Mouse (Mus musculus) intestine, embryonic 16.5 days (tissue): ENCODE measurements at regions not wholly inside any gene's neighbourhood (a gene's known extent, or its start where the extent isn't known, plus 50 kb on each side); places are given as distances from the start of the nearest gene placed in this dataset.

Experiments
- ATAC-seq: fragments of 200-750 bp; cut with Nextera tagmentation; 2 replicates; pipeline ENCODE4 v1.8.0; 2017; ENCODE audit warnings: moderate TSS enrichment, moderate library complexity
- H3K27ac ChIP-seq: fragments of 300-500 bp; sonication (generic); 2 replicates; pipeline ENCODE4 v1.5.1; 2014; ENCODE audit warnings: mild to moderate bottlenecking, low read length
- H3K27me3 ChIP-seq: fragments of 300-500 bp; sonication (generic); replicated peaks from 2 replicates; pipeline ENCODE4 v1.6.1; 2014; ENCODE audit warnings: low read length, control low read depth, mixed read lengths; ENCODE audit not compliant: control insufficient read depth, insufficient read depth
- H3K36me3 ChIP-seq: fragments of 300-500 bp; sonication (generic); 2 replicates; pipeline ENCODE4 v1.6.1; 2014; ENCODE audit warnings: low read length, control low read depth; ENCODE audit not compliant: control insufficient read depth, insufficient read depth
- H3K4me1 ChIP-seq: fragments of 300-500 bp; sonication (generic); 2 replicates; pipeline ENCODE4 v1.6.1; 2014; ENCODE audit warnings: low read length, control low read depth, mixed read lengths; ENCODE audit not compliant: control insufficient read depth, insufficient read depth
- H3K4me2 ChIP-seq: fragments of 300-500 bp; sonication (generic); 2 replicates; pipeline ENCODE4 v1.6.1; 2014; ENCODE audit warnings: low read depth, low read length, control low read depth
- H3K4me3 ChIP-seq: fragments of 300-500 bp; sonication (generic); 2 replicates; pipeline ENCODE4 v1.5.1; 2014; ENCODE audit warnings: mild to moderate bottlenecking, low read length
- H3K9ac ChIP-seq: fragments of 300-500 bp; sonication (generic); 2 replicates; pipeline ENCODE4 v1.6.1; 2014; ENCODE audit warnings: low read depth, low read length
- H3K9me3 ChIP-seq: fragments of 300-500 bp; sonication (generic); 2 replicates; pipeline ENCODE4 v1.6.1; 2016; ENCODE audit warnings: low read length, control low read depth; ENCODE audit not compliant: control insufficient read depth
- WGBS: fragments of 180-500 bp; shearing (Covaris S2); extraction: QIAGEN DNeasy Blood & Tissue Kit; methylation state at CpG from one replicate; pipeline ENCODE4 v1.1.7; 2014; 5-methylcytosine and 5-hydroxymethylcytosine counted together

- no peak overlapping the region for H3K27ac ChIP-seq
- no peaks in the 10 kb centered on the region for H3K27me3 ChIP-seq
- H3K4me3 ChIP-seq = no peak overlapping the region
- ATAC-seq = no peak
- H3K4me1 ChIP-seq = no peaks in the 10 kb centered on the region
- H3K9me3 ChIP-seq = no peaks in the 10 kb centered on the region
- H3K4me2 ChIP-seq = no peak overlapping the region
- H3K9ac ChIP-seq = no peak overlapping the region
- H3K36me3 ChIP-seq = no peaks in the 10 kb centered on the region
Measured at GRCm38 (mm10) chr9:93170071-93170470, 628.0 kb downstream of the Plod2 start.

- no peak for ATAC-seq
Measured at GRCm38 (mm10) chr9:93186638-93187037, 644.6 kb downstream of the Plod2 start.

DNA sequence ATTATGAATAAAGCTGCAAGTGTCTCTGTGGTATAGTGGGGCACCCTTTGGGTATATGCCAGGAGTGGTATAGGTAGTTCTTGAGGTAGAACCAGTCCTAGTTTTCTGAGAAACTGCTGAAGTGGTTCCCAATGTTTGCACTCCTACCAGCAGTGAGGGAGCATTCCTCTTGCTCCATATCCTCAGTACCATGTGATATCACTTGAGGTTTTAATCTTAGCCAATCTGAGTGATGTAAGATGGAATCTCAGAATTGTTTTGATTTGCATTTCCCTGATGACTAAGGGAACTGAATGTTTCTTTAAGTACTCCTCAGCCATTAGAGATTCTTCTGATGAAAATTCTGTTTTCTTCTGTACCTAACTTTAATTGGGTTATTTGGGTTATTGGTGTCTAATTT lies 690.5 kb downstream of the Plod2 start:
- no peak overlapping the region for H3K4me3 ChIP-seq
- H3K9ac ChIP-seq = no peak overlapping the region
- H3K27ac ChIP-seq = no peak overlapping the region
- no peak for ATAC-seq
- no peaks in the 10 kb centered on the region for H3K9me3 ChIP-seq
- H3K27me3 ChIP-seq = no peaks in the 10 kb centered on the region
- H3K4me1 ChIP-seq = no peaks in the 10 kb centered on the region
- H3K4me2 ChIP-seq = no peak overlapping the region
- no peaks in the 10 kb centered on the region for H3K36me3 ChIP-seq

More at GRCm38 (mm10) chr9:93186638-93187037, 644.6 kb downstream of the Plod2 start:
- H3K27me3 ChIP-seq = no peaks in the 10 kb centered on the region
- no peak overlapping the region for H3K27ac ChIP-seq
- H3K4me3 ChIP-seq = no peak overlapping the region
- no peak overlapping the region for H3K4me2 ChIP-seq
- H3K4me1 ChIP-seq = no peaks in the 10 kb centered on the region
- H3K36me3 ChIP-seq = no peaks in the 10 kb centered on the region
- WGBS = 51% methylated on average over 1 of the region's 1 CpGs
- H3K9ac ChIP-seq = no peak overlapping the region
- H3K9me3 ChIP-seq = no peaks in the 10 kb centered on the region

DNA sequence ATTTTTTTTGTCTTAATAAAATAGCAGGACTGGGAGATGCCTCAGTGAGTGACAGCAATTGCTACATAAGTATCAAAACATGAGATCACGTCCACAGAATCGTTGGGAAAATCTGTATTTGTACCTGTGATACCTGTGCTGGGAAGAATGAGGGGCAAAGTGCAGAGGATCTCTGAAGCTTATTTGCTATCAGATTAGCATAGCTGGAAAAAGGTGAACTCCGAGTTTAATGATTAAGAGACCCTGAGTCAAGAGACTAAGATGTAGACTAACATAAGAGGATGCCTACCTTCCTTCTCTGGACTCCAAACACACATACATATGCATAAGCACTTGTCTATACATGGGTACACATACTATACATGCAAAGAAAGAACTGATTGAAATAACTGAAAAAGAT lies 710.1 kb downstream of the Plod2 start:
- WGBS = 55% methylated on average over 3 of the region's 3 CpGs
- no peak overlapping the region for H3K4me2 ChIP-seq
- no peak overlapping the region for H3K27ac ChIP-seq
- no peaks in the 10 kb centered on the region for H3K4me1 ChIP-seq
- H3K27me3 ChIP-seq = no peaks in the 10 kb centered on the region
- H3K9me3 ChIP-seq = no peaks in the 10 kb centered on the region
- no peak overlapping the region for H3K4me3 ChIP-seq
- H3K36me3 ChIP-seq = no peaks in the 10 kb centered on the region
- H3K9ac ChIP-seq = no peak overlapping the region
- peak; percentile 94 for ATAC-seq

DNA sequence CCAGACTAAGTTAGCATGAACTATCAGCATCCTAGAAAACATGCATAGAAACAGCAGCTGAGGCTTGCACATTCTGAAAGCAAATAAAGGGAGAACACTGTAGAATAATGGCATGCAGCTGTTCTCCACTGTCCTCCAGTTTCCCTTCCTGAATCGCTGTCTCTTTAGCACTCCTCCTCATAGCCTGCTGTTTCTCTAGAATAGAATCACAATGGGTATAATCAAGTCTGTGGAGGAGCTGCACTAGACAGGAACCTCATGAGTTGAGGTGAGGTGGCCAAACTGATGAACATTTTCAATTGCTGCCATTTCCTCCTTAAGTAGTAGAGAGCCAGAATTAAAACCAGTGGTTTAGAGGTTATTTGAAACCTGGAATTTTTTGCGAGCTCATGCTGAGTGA lies 755.3 kb downstream of the Plod2 start:
- Histone ChIP-seq H3K27ac (no peak overlapping the region), H3K27me3 (no peaks in the 10 kb centered on the region), H3K4me3 (no peak overlapping the region), H3K4me2 (no peak overlapping the region), H3K36me3 (no peaks in the 10 kb centered on the region), H3K9ac (no peak overlapping the region), H3K4me1 (no peaks in the 10 kb centered on the region), H3K9me3 (no peaks in the 10 kb centered on the region)
- ATAC-seq = no peak
- 67% methylated on average over 2 of the region's 2 CpGs for WGBS

DNA sequence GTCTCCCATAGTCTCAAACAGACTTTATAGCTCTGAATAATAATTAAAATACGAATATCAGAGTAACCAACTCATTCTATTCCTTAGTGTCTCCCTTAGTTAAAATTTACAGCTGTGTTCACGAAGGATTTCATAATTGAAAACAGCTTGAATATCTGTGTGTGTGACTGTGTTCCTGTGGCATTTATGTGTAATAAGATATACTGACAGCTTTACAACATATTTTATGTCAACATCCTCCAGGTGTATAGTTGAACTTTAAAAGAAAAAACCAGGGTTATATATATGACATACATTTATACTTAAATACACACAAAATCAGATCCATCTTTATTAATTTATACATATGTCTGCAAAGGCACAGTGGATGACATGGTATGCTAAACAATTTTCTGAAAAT lies 764.7 kb downstream of the Plod2 start:
- no peaks in the 10 kb centered on the region for H3K27me3 ChIP-seq
- no peak overlapping the region for H3K27ac ChIP-seq
- H3K36me3 ChIP-seq = no peaks in the 10 kb centered on the region
- H3K4me3 ChIP-seq = no peak overlapping the region
- ATAC-seq = no peak
- WGBS = 58% methylated on average over 2 of the region's 2 CpGs
- H3K9me3 ChIP-seq = no peaks in the 10 kb centered on the region
- H3K4me2 ChIP-seq = no peak overlapping the region
- no peaks in the 10 kb centered on the region for H3K4me1 ChIP-seq
- H3K9ac ChIP-seq = no peak overlapping the region

DNA sequence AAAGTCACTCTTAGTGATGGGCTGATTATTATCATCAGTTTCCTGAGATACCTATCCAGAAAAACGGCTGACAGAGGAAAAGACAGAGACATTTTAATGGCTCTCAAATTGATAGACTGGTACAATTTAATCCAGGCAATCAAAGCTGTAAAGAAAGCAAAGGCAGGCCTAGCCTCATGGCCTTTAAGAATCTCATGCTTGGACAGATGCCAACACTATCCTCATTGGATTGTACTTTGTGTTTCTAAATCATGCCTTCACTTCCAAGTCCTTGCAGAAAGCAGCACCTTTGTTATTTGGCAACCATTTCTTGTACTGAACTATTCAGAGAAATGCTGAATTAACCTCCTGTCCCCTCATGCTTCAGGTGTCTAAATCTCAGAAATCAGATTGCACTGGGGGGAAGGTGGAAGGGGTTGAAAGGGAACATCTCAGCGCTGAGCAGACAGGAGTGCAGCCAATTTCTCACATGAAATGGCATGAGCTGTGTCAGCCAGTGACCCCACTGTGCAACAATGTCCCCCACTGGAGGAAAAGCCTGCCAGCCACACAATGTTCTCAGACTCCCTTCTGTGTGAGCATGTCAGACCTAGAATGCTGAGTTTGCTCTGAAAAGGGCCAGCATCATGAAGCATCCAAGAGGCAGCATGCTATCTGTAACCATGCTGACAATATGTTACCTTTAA lies 787.1 kb downstream of the Plod2 start:
- WGBS = 50% methylated on average over 2 of the region's 2 CpGs
- Histone ChIP-seq H3K4me3 (no peak overlapping the region), H3K36me3 (no peaks in the 10 kb centered on the region), H3K9ac (no peak overlapping the region), H3K4me2 (no peak overlapping the region), H3K4me1 (no peaks in the 10 kb centered on the region), H3K27ac (no peak overlapping the region), H3K27me3 (no peaks in the 10 kb centered on the region), H3K9me3 (no peaks in the 10 kb centered on the region)
- no peak for ATAC-seq
